Mouse (Mus musculus) layer of hippocampus, postnatal 14 days (tissue): ENCODE data around the gene Haus4. TPM values are rescaled to one million over a fixed set of nuclear protein-coding genes. Genes with fewer than 3 reads are reported as not detected.

Experiments used
- DNase-seq, 2 experiments: peaks; one replicate each; pipeline ENCODE4 v3.0.0; 2021 to 2022; ENCODE audit warnings: low spot score in 2 of 2, mixed read lengths in 1 of 2
- total RNA-seq, 2 experiments: library from RNA; stranded (reverse); gene quantifications; 2 replicates each; pipeline ENCODE4 v1.2.3; 2021

Haus4 gene
- total RNA-seq, 2 experiments from 2014 or later: 4.1 to 4.2 TPM

DNA sequence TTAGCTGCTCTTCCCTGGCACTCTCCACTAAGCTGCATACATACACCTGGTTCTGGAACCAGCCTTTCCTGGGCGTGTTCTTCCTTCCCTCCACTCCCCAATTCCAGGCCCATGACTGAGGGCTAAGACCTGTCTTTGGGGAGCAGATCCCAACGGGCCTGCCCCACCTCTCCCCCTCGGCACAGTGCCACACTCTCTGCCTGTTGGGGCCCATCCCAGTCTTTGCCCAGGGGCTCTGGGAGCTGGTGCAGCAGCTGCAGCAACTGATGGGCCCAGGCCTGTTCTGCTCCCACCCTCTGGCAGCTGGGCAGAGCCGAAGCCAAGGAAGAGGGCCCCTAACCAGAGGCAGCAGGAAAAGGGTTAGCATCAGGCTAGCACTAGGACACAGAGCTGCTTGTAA lies 19.8 kb upstream of the Haus4 start:
- DNase-seq: no peak

DNA sequence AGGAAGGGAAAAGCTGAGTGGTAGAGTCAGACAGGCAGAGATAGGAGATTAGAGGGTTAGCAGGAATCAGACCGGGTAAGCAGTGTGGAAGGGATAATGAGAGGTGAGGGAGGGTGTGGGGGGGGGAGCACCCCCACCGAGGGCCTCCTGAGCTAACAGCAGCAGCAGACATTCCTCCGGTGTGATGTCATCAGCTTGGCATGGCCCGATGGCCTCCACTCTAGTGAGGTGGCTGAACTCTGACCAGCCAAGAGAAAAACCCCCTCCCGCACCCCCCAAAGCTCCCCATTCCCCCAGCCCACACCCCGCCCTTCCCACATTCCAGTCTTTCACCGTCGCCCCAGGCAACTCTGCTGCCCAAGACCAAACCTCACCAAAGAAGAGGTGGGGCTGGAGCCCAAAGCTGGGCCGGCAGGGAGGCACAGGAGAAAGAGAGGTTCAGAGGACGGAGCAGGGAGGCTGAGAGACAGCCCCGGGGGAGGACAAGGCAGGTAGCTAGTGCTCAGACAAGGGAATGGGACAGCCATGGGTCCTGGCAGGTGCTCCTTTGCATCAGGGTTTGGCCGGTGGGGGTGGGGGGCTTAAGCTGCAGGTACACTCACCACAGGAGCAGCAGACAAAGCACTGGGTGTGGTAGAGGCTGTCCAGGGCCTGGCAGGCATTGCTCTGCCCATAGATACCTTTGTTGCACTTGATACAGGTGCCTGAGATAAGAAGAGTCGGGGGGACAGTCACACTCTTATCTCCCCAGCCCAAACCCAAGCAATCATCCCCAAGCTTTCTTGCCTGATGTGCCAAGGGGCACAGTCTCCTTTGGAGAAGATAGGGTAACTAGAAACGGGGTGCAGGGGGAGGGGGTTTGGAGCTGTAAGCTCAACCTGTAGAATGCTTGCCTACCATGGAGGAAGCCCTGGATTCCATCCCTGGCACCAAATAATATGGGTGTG lies 18.6 kb upstream of the Haus4 start:
- DNase-seq: no peak

DNA sequence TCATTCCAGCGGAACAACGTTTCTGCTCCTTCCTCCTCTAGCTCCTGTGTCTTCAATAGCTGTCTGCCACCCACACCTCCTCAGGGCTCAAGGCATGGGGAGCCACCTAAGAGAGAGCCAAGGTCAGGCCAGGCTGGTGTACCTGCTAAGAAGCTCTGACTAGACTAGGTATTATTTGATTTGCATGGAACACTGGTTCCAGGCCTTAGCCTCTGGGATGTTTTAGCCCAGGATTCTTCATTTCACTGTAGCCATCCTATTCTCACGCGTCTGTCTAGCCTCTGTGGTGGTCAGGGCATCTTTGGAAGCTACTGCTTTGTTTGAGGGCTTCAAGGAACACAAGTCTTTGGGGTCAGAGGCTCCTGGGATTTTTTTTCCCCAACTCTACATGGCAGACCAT lies 17.7 kb upstream of the Haus4 start:
- no peak for DNase-seq

DNA sequence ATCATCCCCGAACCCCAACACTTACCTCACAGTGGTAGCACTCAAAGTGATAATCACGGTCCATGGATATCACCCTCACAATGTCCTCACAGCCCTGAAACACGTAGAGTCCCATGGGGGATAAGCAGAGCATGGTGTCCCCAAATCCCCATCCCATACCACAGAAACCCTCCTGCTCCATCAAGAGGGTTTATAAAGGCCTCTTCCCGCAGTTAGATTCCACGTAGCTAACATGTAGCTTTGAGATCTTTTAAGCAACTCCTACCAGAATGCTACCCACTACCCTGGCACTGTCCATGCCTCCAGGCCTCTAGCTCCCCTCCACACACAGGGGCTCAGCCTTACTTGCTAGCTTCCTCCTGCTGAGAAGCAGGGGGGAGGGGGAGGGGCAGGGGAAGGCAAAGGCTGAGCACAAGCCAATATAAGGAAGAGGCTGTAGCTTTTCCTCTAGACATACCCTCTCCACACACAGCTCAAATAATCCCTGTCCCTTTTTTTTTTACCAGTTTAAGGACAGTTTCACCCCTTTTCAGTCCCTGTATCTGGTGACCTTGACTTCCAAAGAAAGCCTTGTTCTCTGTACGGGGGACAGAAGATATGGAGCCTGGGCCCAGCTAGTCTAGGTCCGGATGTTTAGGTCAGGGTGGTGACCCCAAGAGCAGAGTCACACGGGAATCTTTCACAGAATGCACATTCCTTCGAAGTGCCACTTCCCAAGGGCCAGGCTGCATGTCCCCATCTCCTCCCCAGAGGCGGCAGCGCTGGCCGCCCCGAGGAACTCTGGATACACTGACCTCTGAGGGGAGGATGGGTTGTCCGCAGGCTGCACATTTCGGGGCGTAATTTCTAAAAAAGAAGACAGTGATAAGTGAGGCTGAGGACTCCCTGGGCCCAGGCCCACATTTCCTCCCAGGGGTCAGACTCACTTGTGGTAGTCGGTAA lies 15.3 kb upstream of the Haus4 start:
- DNase-seq: no peak

DNA sequence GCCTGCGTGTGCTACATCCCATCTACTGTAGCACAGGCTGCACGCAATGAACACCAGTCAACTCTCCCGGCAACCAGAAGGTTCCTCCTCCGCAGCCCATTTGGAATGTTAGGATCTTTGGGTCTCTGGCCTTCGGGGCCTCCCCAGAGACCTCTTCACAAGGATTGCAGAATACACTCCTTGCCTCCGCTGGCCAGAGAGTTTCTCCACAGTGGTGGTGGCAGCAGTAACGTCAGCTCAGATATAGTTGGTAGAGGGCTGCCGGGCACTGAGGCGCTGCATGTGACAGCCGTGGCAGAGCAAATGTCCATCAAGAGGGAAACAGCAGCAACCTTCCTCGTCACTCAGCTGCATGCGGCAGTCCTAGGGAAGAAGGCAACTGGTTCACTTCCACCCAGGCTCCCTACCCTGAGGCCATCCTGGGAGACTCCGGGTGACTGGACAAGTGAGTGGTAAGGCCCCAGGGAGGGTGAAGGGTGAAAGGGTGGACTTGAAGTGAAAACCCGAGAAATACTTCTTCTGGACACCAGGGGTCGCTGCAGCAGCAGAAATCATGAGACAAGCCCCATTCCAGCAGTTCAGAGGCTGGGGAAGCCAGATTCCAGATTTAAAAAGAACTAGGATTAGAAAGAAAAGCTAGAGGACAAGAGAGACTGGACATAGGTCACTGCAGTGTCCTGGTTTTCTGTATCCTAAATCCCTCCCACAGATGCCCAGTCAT lies 14.4 kb upstream of the Haus4 start:
- peak; percentile 57 to 74 for DNase-seq

DNA sequence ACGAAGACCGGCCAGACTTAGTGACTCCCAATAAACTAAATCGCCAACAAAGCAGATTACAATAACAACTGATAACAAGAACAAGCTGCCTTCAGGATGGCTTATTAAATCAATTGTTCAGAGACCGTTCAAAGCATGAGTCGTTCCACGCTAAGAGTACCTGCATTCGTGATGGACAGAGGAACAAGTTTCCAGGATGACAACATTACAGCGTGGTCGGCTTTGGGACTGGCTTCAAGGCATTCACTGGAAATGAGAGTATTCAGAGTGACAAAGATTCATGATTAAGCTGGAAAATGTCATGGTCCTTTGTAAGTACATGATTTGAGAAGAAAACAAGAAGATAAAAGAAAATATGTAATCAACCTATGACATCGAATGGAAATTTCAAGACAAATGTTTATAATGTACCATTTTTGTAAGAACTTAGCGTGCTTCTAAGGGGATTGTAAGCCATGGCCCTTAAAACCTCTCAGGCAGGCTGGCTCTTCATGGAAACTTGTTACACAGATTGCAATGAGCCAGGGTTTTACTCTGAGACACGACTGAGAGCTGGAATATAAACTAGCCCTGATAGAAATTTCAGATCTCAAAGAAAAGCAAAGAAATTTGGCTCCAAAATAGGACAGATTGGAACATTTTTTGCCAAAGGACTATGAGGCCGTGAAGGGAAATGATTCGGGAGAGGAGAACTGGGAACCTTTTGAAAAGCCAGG lies 6.3 kb upstream of the Haus4 start:
- DNase-seq: no peak

DNA sequence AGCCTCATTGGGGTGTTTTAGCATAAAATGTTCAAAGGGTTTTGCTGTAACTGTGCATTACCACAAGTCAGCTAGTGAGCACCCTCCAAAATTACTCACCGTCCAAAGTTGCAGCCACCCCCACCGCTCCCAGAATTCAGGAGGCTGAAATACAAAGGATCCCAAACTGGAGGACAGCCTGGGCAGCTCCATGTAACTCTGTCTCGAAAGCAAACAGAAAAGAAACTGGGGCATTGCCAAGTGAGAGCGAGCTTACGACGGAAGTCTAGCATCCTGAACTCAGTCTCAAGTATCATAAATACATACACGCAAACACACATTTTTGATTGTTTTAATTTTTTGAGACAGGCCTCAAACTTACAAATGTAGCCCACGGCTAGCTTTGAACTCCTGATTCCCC lies 2.9 kb upstream of the Haus4 start:
- DNase-seq: no peak

DNA sequence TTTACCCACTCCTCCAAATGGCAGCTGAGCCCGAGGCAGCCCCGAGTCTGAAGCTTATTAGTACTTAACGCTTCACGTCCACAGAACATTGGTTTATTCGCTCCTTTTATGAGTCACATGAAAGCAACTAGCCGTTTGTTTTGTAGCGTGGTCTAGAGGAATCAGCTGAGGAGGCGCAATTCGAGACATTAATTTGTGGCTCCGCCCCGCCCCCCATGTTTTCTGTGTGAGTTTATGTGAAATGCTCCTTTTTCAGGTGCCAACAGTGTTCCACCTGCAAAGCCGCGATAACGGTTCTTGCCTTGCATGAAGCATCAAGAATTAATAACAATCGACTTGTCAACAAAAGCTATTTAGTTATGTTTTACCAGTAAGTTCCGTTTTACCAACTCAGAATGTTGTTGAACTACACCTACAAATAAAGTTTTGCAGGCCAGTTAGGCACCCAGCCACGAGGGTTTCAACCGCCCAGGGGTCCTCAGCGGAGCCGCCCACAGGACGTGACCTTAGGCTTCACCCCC lies 902 bp downstream of the Haus4 start:
- DNase-seq: no peak

DNA sequence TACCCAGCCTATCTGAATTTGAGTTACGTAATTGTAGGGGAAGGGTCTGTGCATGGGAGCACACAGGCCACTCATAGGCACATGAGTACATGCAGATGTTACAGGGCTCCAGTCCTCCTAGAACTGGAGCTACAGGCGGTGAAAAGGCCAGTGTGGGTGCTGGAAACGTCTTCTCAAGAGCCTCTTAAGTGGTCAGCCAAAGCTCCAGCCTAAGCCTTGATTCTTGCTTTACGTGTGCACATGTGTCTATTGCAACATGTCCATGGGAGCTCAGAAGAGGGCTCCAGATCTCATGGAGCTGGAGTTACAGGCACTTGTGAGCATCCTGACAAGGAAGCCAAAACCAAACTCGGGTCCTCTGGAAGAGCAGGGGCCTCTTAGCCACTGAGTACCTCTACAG lies 9.7 kb downstream of the Haus4 start:
- DNase-seq: no peak

DNA sequence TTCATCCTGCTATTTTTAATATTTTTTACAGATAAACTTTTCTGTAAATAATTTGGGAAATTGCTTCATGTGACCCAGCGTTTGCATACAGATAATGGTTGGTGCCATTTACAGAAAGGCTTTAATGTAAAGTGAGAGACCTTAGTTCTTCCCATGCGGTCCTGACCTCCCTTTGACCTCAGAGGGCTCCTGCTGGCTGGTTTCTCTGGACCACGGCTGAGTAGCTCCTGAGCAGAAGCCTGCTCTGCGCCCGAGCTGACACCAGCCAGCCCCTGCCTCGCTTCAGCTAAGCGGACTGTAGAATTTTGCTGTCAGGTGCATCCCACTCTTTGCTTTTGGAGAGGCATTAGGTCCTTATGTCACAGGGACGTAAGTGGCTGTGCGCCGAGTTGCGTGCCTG lies 13.6 kb downstream of the Haus4 start:
- DNase-seq: no peak

DNA sequence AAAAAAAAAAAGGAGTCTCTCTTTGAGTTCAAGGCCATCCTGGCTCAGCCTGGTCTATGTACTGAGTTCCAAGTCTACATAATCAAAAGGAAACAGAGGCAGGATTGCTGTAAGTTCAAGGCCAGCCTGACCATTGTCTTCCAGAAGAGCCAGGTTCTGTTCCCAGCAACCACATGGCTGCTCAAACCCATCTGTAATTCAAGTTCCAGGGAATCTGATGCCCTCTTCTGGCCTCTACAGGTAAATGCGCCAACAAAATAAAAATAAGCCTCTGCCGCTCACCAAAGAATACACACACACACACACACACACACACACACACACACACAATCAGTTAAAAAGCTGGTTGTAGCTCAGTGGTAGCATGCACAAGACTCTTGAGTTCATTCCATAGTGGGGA lies 15.8 kb downstream of the Haus4 start:
- no peak for DNase-seq

DNA sequence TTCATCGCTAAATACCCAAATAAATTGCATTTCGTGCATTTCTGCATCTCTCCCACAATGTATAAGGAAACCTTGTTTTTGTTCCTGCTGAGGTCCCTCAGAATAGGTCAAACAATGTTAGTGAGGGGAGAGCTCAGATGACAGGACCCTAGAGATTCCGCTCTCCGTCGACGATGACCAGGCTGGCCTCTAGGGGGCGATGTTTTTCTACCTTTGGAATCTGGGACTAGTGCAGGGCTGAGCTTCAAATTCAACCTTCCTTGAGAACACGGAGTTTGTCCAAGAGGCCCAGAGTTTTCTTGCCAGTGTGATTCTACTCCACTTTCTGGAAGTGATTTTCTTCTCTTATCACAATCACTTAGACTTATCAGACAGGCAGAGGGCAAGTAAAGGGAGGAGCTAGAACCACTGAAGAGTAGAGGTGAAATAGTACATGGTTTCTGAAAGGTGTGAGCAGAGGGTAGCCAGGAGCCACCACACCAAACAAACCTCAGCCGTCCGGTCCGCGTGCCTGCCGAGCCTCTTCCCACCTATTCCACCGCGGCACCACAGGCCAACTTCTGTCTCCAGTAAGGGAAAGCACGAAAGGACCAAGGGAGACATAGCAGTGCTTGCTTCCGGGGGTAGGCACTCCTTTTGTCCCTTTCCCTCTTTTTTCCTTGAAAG lies 25.8 kb downstream of the Haus4 start:
- DNase-seq: peak; percentile 82 to 86

DNA sequence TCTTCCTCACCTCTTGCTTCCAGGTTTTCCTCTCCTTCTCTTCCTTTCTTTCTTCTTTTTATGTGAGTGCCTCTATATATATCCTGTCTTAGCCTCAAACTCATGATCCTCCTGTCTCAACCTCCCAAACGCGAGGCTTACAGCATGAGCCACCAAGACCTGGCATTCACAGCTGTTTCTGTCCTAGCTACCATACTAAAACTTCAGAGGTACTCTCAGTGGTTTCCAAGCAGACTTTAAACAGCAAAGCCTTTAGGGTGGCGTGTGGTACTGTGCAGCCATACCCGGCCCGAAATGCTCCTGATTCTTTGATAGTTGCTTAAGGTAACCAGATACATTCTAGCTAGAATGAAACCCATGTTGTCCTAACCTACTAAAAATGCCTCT lies 26.4 kb downstream of the Haus4 start:
- DNase-seq: no peak

DNA sequence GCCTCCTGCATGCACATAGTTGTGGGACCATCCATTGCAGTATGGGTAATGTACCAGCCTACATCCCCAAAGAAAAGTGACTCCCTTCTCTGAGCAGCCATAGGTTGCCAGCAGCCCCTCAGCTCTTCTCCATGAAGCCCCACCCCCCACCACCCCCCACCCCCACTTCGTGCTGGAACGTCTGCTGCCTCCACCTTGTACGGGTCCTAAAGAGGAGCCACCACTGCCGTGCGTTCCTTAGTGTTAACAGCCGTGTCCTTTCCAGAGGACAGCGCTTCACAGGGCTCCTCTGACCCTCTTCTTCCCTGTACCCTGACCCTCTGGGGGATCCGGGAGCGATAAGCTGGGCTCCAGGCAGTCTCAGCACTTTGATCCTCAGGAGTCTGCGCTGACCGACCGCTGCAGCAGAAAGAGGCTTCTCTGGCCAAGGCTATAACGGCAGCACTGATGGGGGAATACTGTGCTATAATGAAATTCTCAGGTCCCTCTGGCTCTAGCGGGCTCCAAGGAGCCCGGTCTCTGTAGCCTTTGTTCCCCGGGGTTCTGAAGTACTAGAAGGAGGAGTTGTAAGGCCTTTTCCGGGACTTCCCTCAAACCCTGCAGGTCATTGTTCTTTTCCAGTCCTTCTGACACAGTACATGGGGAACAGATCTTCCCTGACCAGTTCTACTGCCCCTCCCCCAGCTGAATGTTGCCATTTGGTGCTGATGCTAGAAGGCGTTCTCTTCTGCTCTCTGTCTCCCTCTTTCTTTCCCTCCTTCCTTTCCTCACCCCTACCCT lies 27.0 kb downstream of the Haus4 start:
- peak; percentile 19 to 26 for DNase-seq

DNA sequence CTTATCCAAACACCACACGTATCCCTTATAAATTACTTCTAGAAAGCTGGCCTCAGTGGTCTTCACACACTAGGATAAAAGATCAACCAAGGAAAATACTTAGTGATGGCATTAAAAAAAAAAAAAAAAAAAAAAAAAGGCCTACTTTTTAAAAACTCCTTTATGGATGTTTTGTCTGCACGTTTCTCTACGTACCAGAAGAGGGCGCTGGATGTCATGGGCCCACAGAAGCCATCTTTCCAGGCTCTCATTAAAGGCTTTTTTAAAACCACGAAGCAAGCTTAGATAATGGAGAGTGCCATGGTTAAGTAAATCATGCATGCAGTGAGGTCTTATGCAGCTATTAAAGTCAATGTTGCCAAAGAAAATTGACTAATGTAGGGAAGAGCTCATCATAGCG lies 30.8 kb downstream of the Haus4 start:
- no peak for DNase-seq

DNA sequence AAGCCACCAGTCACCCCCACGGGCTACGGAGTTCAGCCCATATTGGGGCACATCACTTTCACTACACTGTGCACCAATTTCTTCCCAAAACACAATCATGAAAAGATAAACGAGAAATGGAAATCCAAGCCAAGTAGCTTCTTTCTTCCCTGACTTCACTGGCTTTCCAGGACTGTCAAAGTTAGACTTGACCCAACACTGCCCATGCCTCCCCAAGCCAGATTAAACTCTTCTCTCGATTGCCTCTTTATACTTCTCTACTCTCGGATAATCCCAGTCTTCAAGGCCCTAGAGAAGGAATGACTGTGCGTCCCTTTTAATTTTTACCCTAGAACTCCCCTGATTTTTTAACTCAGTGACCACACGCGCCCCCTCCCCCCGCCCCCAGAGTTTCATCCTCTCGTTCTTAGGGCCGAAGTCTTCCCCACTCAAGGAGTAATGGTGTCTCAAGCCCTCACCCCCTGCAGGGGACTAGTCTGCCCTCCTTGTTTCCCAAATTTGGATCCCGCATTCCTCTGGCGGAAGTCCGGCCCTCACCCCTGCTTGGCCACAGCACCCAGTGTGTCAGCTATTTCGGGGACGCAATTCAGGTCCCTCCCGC lies 37.6 kb downstream of the Haus4 start:
- DNase-seq: no peak

DNA sequence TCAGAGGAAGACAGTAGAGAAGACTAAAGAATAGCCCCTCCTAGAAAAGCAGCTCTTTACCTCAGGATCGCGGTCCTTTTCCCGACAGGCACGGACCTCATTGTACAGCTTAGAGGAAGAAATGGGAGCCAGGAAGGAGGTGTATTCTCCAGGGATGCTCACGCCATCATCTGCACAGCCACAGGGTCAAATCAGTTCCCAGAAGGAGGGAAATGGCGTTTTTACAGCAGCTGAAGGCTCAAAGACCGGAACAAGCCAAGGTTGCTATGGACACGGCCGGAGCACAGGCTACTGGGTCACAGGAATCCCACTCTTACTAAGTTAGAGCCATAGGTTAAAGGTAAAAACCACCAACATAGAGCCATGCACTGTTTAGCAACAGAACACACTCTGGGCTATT lies 44.6 kb downstream of the Haus4 start:
- DNase-seq: no peak

DNA sequence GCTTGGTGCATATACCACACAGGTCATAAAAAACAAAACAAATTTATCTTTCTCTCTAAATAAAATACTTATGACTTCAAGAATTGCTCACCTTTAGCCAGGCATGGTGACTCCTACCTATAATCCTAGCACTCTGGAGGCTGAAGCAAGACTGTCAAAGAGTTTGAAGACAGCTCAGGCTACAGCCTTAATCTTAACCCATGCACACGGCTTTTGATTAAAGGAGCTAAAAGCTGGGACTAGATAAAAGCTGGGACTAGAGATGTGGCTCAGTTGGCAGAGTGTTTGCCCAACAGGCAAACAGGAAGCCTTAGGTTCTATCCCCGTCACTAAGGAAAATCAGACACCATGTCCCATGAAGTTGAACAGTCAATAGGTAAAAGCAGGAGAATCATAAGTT lies 51.3 kb downstream of the Haus4 start:
- DNase-seq: no peak

DNA sequence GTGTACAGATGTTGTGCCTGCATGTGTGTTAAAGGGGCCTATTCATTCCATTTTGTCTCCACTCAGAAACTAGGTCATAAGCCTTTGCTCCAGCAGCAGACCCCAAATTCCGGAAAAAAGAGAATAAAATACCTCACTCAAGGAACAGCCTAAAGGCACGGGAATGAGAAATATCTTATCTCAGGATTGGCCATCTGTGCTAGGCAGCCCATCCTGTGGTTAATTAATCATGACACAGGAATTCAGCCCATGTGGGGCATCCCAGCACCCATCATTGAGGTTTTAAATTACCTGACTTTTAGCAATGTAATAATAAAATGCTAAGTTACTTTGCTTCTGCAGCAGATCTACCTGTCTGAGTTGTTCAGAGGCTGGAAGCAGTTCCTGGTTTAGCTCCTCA lies 53.1 kb downstream of the Haus4 start:
- no peak for DNase-seq
